ENCODE assay signal across 10 mouse cellular contexts in the genomic region with DNA sequence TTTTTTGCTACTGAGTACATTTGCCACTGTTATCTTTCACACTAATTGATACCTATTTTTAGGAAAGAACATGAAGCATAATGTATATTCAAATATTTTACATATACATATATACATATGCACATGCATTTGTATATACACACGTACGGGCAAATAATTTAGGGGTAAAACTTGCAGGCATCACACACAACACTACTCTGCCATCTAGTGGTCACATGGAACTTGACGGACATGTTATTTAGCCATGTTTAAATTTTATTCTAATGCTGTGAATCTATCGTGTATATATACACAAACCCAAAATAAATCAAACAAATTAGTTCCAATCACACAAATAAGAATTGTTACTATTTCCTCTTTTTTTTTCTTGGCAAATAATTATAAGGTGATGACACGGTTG.
A peak's percentile ranks its signal among the peaks of the same experiment; 100 is the strongest.
DNase-seq lines count a peak whose midpoint lies in the region; ATAC-seq and TF ChIP-seq lines count a peak whose summit lies in the region.
"Had no signal": no experiment of that assay in that cellular context is flagged by ENCODE, and none has a peak within 500 bp of the region (broad histone marks: within the 10 kb centered on the region; RNA-seq: fewer than 3 reads in every experiment).

No protein-coding gene starts in this region.

- no peak overlapping the region for H3K4me3 ChIP-seq in lung, adult 2 months (replicated peaks; ENCODE audit: extremely low read depth, low read depth, low read length)
- H3K4me3 ChIP-seq: heart, embryonic 15.5 days; megakaryocyte, embryonic 14.5 days had no signal

- peak; percentile 24; the same call in 1 of the 2 replicates for TF ChIP-seq CTCF in lung, adult 2 months (IDR thresholded peaks at IDR 0.05; ENCODE audit: insufficient read depth, low read length)
- peak; percentile 64; the same call in 1 of the 2 replicates for TF ChIP-seq CTCF in brain, embryonic 14.5 days (IDR thresholded peaks at IDR 0.05; ENCODE audit: borderline replicate concordance, extremely low read depth, insufficient read depth, insufficient read length)

- peak; percentile 36; the same call in 1 of the 2 replicates for ATAC-seq in megakaryocyte, adult 5-6 weeks (ENCODE audit: poor library complexity, severe bottlenecking)

- no peaks in the 10 kb centered on the region for H3K4me1 ChIP-seq in lung, adult 2 months (ENCODE audit: control insufficient read depth, insufficient read depth, low read length)
- H3K4me1 ChIP-seq: heart, embryonic 15.5 days; megakaryocyte, embryonic 14.5 days had no signal

- intact Hi-C loops in gastrocnemius, postnatal 14 days (cut with DNase I; ENCODE audit: low total_unique reads), result no loop called here

- DNase-seq in gastrocnemius, postnatal 10 days, result peak; percentile 9
- DNase-seq in gastrocnemius, postnatal 14 days, result no peak
- no peak for DNase-seq in lung, adult 2 months
- DNase-seq in lung, adult 18-20 months, result no peak
- peak; percentile 82 for DNase-seq in brain, embryonic 14.5 days (ENCODE audit: low read depth)
- DNase-seq in urinary bladder, postnatal 4 days (ENCODE audit: low spot score in 2 of 2), result no peak
- no peak for DNase-seq in frontal cortex, postnatal 14 days (ENCODE audit: low spot score in 2 of 2)

- WGBS in lung, adult 2 months, result 19% methylated on average over 5 of the region's 5 CpGs

- TF ChIP-seq POLR2A in lung, adult 2 months (IDR thresholded peaks at IDR 0.05; ENCODE audit: borderline replicate concordance, extremely low read depth, low read depth, low read length), result no peak
- TF ChIP-seq POLR2A in brain, embryonic 14.5 days (IDR thresholded peaks at IDR 0.05; ENCODE audit: borderline replicate concordance, extremely low read depth, insufficient read depth, insufficient read length, poor library complexity, severe bottlenecking), result no peak

Comparison
In these comparisons a context has a peak if more than half of its experiments do, and no peak if none do; other contexts are left out.
1. DNase-seq: peak in gastrocnemius, postnatal 10 days (single experiment) and brain, embryonic 14.5 days (single experiment); none in gastrocnemius, postnatal 14 days (single experiment), lung, adult 2 months (single experiment), lung, adult 18-20 months (0 of 2), urinary bladder, postnatal 4 days (0 of 2) and frontal cortex, postnatal 14 days (0 of 2).